Mouse (Mus musculus): ENCODE data around the gene Twf2. TPM values are rescaled to one million over a fixed set of nuclear protein-coding genes. Genes with fewer than 3 reads are reported as not detected.
"Not testable (repeated sequence)": the region's sequence is repeated elsewhere in the genome, so short reads cannot be mapped to it uniquely, and the experiment has no call there.

Twf2 gene
- 100 to 1,000 TPM; 113 to 156 TPM for total RNA-seq (2021)
- long read RNA-seq, experiment 1, transcript Twf2-204 (8 exons, 1,508 nt) = major isoform, 34 of 51 reads
- long read RNA-seq, experiment 1, partial matches to known transcripts = 4 of 51 reads
- long read RNA-seq, experiment 1, other reads (novel, unspliced or antisense) = 10 of 51 reads
- long read RNA-seq, experiment 2, transcript Twf2-204 (8 exons, 1,508 nt) = major isoform, 87 of 109 reads
- long read RNA-seq, experiment 2, partial matches to known transcripts = 5 of 109 reads
- long read RNA-seq, experiment 2, other reads (novel, unspliced or antisense) = 13 of 109 reads

DNA sequence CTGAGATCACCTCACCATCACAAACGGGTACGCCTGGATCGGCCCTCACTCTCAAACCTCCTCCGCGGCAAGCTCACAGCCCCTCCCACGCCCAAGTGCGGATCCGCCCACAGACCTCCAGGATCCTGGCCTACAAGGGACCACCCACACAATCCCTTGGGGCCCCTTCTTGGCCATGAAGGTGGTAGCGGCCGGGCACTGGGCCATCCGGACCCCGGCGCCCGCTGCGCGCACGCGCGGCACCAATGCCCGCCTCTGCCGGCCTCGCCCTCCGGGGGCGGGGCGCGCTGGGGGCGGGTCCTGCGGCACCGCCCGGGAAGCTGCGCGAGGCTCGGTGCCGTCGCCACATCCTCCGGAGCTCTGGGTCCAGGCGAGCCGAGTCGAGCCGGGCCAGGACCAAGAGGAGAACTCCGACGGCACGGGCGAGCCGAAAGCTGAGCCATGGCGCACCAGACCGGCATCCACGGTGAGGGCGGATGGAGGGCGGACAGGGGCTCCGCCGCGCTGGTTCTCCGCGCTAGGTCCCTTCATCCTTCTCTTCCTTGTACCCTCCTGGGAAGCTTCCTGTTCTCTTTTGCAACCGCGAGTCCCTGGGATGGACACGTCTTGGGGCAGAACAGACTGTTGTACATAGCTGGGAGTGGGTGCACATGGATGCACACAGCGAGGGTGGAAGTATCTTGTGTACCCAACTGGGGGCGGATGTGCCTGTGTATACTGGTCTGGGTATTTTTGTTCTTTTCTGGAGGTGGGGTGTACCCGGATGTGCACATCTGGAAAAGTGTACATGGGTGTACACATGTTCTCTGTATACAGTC, at the start of gene Twf2:
Twf2 (plus strand) TSS at position 290 of the 818 bp plus-strand sequence.
- peak; percentile 86 to 91 for DNase-seq
- intact Hi-C loops (cut with DNase I) = no loop called here

DNA sequence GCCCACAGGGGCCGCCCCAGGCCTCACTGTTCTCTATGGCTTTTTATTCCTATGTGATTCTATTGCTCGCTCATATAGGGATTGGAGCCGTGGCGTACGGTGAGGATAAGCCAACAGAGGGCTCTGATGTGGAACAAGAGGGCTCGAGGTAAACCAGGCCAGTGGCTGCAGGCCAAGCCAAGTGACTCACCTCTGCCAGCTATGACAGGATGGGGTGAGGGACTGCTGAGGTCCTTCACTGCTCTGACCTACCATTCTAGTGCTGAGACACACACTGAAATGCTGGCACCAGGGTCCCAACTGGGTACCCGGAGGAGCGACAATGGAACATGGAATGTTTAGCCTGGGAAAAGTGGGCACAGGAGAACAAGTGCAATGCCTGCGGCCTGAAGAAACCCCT, 48.8 kb upstream of the Twf2 start:
- intact Hi-C loops (cut with DNase I) = no loop called here
- DNase-seq = no peak

DNA sequence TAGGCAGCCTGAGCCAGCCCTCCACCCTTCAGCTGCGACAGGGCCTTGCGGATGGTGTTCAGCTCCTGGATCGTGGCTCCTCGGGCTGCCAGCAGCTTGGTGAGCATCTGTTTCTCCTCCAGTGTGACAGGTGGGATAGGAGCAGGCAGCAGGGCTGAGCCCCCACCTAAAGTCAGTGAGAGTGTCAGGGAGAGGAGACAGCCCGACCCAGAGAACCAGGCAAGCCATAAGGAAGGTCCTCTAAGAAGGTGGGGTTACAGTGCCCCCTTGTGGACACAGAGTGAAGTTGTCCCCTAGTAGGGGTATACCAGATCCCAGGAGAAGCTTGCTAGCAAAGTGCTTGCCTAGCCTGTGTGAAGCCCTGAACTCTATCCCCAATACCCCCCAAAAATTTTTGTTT, 46.5 kb upstream of the Twf2 start:
- DNase-seq = no peak
- intact Hi-C loops (cut with DNase I) = loop anchor here (5.0 kb wide), 2 partner anchors 56 to 126 kb away; partner anchors contain the start of gene Poc1a

DNA sequence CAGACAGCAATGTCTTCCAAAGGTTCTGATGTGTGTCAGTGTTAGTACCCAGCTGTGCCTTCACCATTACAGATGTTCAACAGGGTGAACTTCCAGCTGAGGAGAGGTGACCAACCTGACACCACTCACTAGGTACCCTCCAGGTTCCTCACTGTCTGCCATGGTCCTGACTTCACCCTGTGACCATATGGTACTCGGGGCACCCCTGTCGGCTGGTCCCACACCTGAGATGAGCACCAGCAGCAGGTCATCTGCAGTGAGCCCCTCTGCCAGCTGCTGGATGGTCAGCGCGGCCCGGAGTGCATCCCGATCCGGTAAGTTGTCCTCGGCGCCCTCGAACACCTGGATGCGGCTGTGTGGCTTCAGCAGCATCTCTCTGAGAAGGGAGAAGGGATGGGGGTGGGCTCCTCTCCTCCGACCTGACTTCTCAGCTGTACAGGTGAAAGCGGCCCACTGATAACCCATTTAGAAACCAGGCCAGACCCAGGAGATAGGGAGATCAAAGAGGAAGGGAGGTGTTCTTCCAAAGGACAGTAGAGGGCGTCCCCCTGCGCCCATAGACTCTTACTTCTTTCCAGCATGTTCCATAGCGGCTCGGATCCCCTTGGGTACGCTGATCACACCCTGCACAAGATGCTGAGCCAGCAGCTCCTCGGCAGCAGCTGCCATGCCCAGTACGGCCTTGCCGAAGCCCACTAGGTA, 45.8 kb upstream of the Twf2 start:
- no peak for DNase-seq
- intact Hi-C loops (cut with DNase I) = loop anchor here (5.0 kb wide), 2 partner anchors 55 to 125 kb away; partner anchors contain the start of gene Poc1a

DNA sequence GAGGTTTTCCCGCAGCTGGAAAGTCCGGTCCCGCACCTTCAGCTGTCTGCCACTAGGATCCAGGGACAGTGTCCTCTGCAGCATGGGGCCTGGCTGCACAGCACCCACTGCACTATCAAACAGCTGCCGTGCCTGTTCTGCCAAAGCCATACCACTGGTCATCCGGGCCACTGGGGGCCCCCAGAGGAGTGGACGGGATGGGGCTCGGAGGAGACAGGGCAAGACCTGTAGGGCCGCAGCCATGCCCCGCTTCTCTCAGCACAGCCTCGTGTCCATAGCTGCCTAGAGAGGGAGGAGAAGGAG, 45.3 kb upstream of the Twf2 start:
- no peak for DNase-seq
- intact Hi-C loops (cut with DNase I) = loop anchor here (5.0 kb wide), 2 partner anchors 55 to 125 kb away; partner anchors contain the start of gene Poc1a

DNA sequence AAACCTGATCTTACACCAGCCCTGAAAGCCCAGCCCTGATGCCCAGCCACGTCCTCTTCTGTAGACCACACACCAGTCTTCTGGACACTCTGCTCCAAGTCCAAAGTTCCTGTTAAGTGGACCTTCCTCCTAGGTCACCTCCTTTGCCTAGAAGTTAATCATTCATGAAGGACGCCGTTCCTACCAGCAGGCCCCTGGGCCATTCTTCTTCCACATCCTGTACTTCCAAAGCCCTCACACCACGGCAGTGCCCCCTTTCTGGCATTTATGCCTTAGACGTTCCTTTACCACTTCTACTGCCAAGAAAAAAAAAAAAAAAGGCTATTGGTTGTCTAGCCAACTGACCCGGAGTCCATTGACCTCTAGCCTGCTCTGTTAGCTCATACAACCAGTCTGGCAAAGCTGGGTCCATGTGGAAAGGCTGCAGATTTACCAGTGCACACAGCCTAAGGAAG, 44.8 kb upstream of the Twf2 start, which contains the start of gene Glyctk:
Glyctk (minus strand) TSS at position 102 of the 455 bp plus-strand sequence.
- intact Hi-C loops (cut with DNase I) = loop anchor here (5.0 kb wide), 2 partner anchors 54 to 124 kb away; partner anchors contain the start of gene Poc1a
- no peak for DNase-seq

DNA sequence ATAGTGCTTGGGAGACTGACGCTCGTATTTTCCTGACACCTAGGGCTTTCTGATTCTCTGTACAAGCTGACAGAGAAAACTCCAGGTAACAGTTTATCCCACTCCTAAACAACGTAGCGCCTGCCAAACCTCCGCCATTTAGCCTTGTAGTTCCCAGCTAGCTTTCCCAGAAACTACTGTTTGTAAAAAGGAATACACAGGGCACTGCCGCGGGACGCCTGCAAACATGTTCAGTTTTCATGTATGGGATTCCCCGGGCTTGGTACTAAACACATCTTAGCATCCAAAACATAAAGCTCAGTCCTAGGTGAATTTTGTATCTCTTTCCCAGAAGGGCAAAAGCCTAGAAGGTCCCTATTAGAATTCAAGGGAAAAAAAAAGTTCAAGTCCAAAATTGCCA, 43.7 kb upstream of the Twf2 start:
- intact Hi-C loops (cut with DNase I) = loop anchor here (5.0 kb wide), 2 partner anchors 53 to 123 kb away; partner anchors contain the start of gene Poc1a
- DNase-seq = no peak

DNA sequence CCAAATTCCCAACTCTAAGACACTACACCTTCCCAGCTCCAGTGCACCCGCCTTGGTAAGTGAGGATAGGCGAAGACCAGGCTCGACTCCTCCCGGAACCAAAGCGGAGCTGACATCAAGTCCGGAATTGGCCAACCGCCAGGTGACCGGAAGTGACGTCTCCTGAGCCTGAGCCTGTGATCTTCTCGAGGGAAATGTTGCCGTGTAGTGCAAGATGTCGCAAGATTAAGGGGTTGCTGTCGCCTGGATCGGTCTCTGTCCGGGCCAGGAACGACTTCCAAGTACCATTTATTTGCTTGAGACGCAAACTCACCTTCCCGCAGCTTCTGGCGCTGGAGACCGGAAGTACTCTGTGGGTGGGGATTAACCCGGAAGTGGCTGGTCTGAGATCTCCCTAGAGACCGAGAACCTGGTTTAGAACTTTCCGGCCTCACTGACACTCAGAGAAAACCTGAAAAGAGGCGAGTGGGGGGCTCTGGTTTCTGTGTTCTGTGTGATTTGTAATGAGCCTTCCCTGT, 43.1 kb upstream of the Twf2 start:
- intact Hi-C loops (cut with DNase I) = loop anchor here (5.0 kb wide), 2 partner anchors 52 to 122 kb away; partner anchors contain the start of gene Poc1a

DNA sequence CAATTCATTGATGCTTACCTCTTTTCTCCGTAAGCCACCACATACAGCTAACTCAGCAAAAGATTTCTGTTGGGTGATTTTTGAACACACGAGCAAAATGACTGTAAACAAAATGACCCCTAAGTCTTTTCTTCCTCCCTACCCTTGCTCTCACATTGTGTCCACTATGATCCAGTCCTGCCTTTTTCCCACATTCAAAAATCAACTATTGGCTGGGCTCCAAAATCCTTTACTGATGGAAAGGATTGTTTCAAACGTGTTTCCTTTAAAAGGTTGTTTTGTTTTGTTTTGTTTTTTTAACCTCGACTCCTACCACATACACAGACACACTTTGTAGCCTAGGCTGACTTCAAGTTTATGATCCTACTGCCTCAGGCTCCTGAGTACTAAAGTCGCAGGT, 42.5 kb upstream of the Twf2 start:
- intact Hi-C loops (cut with DNase I) = no loop called here

More for the DNA sequence above, 43.1 kb upstream of the Twf2 start:
- DNase-seq = peak; percentile 97 to 99

DNA sequence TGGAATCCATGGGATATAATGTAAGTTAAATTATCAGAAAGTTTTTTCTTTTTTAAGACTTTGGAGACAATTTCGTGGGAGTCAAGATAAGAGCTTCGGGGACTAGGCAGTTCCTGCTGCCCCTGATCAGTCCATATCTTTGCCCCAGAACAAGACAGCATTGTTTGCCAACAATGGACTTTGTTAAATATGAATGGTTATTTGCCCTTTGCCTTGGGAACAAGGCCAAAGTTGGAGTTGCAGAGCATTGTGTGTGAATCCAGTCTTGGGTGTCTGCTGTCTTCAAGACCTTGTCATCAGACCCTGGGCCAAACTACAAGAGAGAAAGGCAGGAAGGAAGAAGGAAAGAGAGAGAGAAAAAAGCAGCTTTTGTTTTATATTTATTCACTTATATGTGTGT, 36.2 kb upstream of the Twf2 start:
- no peak for DNase-seq
- intact Hi-C loops (cut with DNase I) = no loop called here

More for the DNA sequence above, 42.5 kb upstream of the Twf2 start:
- no peak for DNase-seq

DNA sequence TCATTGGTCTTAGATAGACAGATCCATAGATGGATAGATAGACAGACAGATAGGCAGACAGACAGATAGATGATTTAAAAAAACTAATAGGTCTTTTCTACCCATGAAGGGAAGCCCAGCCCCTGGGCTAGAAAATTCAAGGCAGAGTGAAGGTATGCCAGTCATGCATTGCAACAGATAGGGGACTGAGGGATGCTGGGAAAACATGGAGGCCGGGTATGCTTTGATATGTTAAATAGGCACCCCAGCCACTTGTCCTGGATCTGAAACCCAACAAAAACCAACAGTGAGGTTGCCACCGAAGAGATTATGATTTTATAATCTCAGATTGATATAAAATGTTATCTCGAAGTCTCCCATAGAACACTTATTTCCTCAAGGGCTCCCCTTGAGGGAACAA, 35.7 kb upstream of the Twf2 start:
- intact Hi-C loops (cut with DNase I) = no loop called here

DNA sequence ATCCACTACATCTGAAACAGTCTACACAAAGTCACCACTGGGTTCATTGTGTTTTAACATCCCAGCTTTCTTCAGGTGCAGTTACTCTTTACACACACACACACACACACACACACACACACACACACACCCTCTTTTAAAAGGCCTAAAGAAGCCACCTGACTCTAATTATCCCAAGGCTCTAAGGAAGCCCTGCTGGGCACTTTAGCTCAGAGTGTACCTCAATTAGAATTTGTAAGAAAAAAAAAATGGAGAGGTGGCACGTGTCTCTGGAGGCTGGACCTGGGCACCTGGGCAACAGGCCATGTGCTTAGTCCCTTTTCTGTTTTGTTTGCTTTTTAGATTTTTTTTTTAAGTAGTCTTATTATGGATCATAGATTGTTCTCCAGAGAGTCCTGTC, 35.2 kb upstream of the Twf2 start:
- intact Hi-C loops (cut with DNase I) = no loop called here
- no peak for DNase-seq

More for the DNA sequence above, 35.7 kb upstream of the Twf2 start:
- DNase-seq = no peak

DNA sequence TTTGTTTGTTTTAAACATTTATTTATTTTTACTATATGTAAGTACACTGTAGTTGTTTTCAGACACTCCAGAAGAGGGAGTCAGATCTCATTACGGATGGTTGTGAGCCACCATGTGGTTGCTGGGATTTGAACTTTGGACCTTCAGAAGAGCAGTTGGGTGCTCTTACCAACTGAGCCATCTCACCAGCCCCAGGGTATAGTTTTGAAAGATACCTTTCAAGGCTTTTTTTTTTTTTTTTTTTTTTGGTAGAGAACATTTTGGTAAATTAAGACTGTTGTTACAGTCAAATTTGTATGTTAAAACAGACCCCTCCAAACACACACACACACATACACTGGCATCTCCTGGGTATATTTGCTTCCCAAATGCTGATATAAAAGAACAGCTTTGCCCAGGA, 33.9 kb upstream of the Twf2 start:
- intact Hi-C loops (cut with DNase I) = not testable (repeated sequence)

DNA sequence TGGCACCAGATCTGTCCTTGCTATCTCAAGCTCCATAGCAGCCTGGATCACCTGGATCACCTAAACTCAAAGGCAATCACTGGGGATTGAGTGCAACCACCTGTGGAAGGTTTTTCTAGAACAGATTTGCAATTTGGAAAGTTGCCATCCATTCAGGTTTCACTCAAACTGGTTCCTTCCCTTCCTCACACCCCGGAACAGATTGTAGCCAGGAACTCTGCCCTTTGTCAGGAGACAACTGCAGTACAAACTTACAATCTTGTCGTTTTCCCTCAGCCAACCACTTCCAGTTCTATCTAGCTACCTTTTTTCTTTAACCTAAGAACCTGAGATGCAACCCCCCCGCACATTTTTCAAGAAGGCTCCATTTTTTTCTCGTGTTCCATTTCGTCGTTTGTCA, 33.0 kb upstream of the Twf2 start:
- DNase-seq = no peak
- intact Hi-C loops (cut with DNase I) = loop anchor here (5.0 to 10.0 kb wide), 2 partner anchors 37 to 265 kb away; partner anchors contain the start of gene Acy1

More for the DNA sequence above, 33.9 kb upstream of the Twf2 start:
- not testable (repeated sequence) for DNase-seq

DNA sequence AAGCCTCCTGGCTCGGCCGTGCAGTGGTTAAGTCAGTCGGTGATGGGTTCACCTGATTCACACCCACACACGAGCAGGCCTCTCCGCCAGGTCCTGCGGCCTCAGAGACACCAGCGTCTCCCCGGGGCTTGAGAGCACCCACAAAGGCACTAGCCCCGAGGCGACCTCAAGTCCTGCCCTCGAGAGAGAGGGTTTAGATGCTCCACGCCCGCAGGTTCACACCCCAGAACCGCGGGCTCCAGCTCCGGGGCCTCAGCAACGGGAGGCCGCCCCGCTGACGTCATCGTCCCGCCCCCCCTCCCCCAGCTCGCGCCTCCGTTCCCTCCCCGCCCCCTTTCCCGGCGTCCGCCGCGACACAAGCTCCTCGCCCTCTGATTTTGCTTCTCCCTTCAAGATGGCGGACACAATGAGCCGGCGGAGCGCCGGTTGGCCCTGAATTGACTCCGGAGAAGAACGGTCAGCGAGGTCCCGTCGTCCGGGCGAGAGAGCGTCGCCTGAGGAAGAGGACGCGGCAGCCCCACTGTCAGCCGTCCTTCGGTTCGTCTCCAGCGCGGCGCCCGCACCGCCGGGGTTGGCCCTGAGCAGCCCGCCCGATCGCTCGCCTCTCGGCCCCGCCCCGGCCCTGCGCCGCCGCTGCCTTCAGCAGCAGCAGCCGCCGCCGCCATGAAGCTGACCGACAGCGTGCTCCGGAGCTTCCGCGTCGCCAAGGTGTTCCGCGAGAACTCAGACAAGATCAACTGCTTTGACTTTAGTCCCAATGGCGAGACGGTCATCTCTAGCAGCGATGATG, 32.2 kb upstream of the Twf2 start, which contains the start of gene Wdr82:
Wdr82 (plus strand) TSS at position 373 of the 790 bp plus-strand sequence.
- intact Hi-C loops (cut with DNase I) = loop anchor here (5.0 to 10.0 kb wide), 2 partner anchors 37 to 264 kb away; partner anchors contain the start of gene Acy1
- DNase-seq = peak; percentile 86

DNA sequence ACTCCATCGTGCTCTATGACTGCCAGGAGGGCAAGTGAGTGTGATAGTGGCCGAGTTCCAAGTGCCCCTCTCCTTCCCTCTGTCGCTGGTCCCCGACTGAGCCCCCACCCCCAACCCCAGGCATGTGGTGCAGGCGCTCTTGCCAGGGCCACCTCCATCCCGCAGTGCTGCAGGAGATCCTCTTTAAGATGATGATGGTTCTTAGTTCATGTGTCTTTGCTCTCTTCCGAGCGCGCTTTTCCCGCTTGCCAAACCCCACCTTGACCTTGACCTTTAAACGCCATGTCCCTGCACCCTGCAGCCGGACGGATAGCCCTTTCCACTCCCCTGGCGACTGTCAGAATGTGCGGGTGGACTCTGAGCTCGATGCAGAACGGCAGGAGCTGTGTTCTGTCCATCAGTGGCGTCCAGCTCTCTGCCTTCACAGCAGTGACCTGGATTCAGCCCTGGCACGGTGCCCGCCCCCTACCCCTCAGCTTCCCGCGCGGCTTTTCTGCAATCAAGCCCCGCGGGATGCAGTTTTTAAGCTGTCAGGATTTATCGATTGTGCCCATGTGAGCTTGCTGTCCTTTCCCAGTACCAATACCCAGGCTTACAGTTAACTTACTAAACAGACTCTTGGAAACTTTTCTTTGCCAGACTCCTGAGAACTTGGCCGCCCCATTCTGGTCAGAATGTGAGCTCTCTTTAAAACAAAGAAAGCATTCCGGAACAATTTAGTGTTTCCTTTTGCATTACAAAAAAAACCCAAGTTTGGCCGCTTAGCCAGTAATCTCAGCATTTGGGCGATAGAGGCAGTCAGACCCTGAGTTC, 31.4 kb upstream of the Twf2 start:
- intact Hi-C loops (cut with DNase I) = loop anchor here (5.0 to 10.0 kb wide), 2 partner anchors 36 to 263 kb away; partner anchors contain the start of gene Acy1
- DNase-seq = peak; percentile 66 to 67

DNA sequence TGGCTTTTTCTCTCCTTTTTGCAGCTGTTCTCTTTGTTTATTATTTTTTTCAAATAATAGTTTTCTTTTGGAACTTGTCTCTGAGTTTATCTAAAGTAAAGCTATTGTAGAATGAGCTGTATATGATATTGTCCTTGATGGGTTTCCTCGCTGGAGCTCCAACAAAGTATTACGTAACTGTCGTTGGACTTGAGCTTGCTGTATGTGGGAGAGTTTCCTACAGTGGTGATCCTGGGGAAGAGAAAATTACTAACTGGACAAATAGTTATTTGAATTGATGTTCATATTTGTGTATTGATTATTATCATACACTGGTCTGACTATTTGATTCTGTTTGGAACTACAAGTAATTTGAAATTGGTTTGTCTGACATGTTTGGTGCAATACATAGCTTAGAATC, 30.4 kb upstream of the Twf2 start:
- DNase-seq = no peak
- intact Hi-C loops (cut with DNase I) = loop anchor here (5.0 to 10.0 kb wide), 2 partner anchors 35 to 262 kb away; partner anchors contain the start of gene Acy1

DNA sequence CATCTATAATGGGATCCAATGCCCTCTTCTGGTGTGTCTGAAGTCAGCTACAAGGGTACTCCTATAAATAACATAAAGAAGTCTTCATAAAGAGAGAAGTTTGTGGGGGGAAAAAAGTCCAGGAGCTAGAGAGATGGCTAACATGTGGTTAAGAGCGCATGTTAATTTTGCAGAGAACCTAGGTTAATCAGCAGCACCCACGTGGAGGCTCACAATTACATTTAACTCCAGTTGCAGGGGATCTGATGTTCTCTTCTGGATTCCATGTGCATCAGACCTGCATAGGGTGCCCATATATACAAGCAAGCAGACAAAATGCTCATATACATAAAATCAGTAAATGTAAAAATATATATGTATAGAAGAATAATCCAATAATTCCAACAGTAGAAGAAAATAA, 29.5 kb upstream of the Twf2 start:
- intact Hi-C loops (cut with DNase I) = loop anchor here (5.0 to 10.0 kb wide), 2 partner anchors 34 to 261 kb away; partner anchors contain the start of gene Acy1
- DNase-seq = no peak
